Mouse (Mus musculus) kidney, postnatal 0 days (tissue): Measurements from ENCODE around the gene Fam19a1. TPM values are rescaled to one million over a fixed set of nuclear protein-coding genes. Genes with fewer than 3 reads are reported as not detected.

Source experiments
- ATAC-seq: fragments of 200-750 bp; cut with Nextera tagmentation; replicated peaks from 2 replicates; pipeline ENCODE4 v1.8.0; 2017; ENCODE audit warnings: low read depth, moderate number of reproducible peaks, moderate TSS enrichment, moderate library complexity; ENCODE audit not compliant: low FRiP score
- DNase-seq: peaks from one replicate; pipeline ENCODE4 v3.0.0-alpha.2; 2016; ENCODE audit warnings: low spot score
- H3K27ac ChIP-seq: fragments of 300-500 bp; sonication (generic); 2 replicates; pipeline ENCODE4 v1.5.1; 2014; ENCODE audit warnings: mild to moderate bottlenecking
- H3K27me3 ChIP-seq: fragments of 300-500 bp; sonication (generic); 2 replicates; pipeline ENCODE4 v1.6.1; 2014; ENCODE audit warnings: low read length, mixed read lengths; ENCODE audit not compliant: insufficient read depth
- H3K36me3 ChIP-seq: fragments of 300-500 bp; sonication (generic); 2 replicates; pipeline ENCODE4 v1.6.1; 2014; ENCODE audit warnings: low read length, mixed read lengths; ENCODE audit not compliant: insufficient read depth
- H3K4me1 ChIP-seq: fragments of 300-500 bp; sonication (generic); replicated peaks from 2 replicates; pipeline ENCODE4 v1.6.1; 2014; ENCODE audit warnings: antibody characterized with exemption, low read length, mixed read lengths; ENCODE audit not compliant: insufficient read depth
- H3K4me2 ChIP-seq: fragments of 300-500 bp; sonication (generic); 2 replicates; pipeline ENCODE4 v1.6.1; 2014; ENCODE audit warnings: mild to moderate bottlenecking, low read length, moderate library complexity, mixed read lengths
- H3K4me3 ChIP-seq: fragments of 300-500 bp; sonication (generic); replicated peaks from 2 replicates; pipeline ENCODE4 v1.5.1; 2014; ENCODE audit warnings: low read depth, low read length
- H3K9ac ChIP-seq: fragments of 300-500 bp; sonication (generic); 2 replicates; pipeline ENCODE4 v1.6.1; 2014; ENCODE audit warnings: low read depth, low read length
- H3K9me3 ChIP-seq: fragments of 300-500 bp; sonication (generic); replicated peaks from 2 replicates; pipeline ENCODE4 v1.6.1; 2016; ENCODE audit warnings: low read length, inconsistent platforms, mixed read lengths
- CTCF ChIP-seq: IDR thresholded peaks from 2 replicates; pipeline ENCODE4 v1.5.1; 2016; ENCODE audit warnings: antibody characterized with exemption, low read depth, mild to moderate bottlenecking, moderate library complexity
- WGBS: fragments of 180-500 bp; shearing (Covaris S2); extraction: QIAGEN DNeasy Blood & Tissue Kit; methylation state at CpG from one replicate; pipeline ENCODE4 v1.1.7; 2014; 5-methylcytosine and 5-hydroxymethylcytosine counted together
- polyA plus RNA-seq: library from polyadenylated mRNA; unstranded; fragments of >200 nt; fragmentation: Nextera tagmentation; extraction: Ambion mirVana; gene quantifications from 2 replicates; pipeline ENCODE4 v1.2.1, GENCODE M21; 2015

Gene Fam19a1
- polyA plus RNA-seq, 1 experiment from 2014 or later: 3.8 TPM

- 24% methylated on average over 1 of the region's 1 CpGs for WGBS
- H3K4me3 ChIP-seq: no peak overlapping the region; the same call in 1 of the 2 replicates
Observed at GRCm38 (mm10) chr6:96114151-96114550, 1.2 kb downstream of the Fam19a1 start.

GRCm38 (mm10) chr6:96116148-96116533 lies 3.2 kb downstream of the Fam19a1 start:
- no peaks in the 10 kb centered on the region for H3K27me3 ChIP-seq
- WGBS: 3% methylated on average over 6 of the region's 6 CpGs
- peak; percentile 27; the same call in 1 of the 2 replicates for TF ChIP-seq CTCF
- peaks cover 6% of the 10 kb centered on the region for H3K4me1 ChIP-seq
- no peaks in the 10 kb centered on the region for H3K9me3 ChIP-seq
- H3K36me3 ChIP-seq: no peaks in the 10 kb centered on the region
- H3K4me3 ChIP-seq: peak overlapping the region; percentile 74
- H3K27ac ChIP-seq: no peak overlapping the region
- peak overlapping the region; percentile 65 for H3K9ac ChIP-seq
- DNase-seq (peak; percentile 67), ATAC-seq (no peak)
- H3K4me2 ChIP-seq: peak overlapping the region; percentile 94

More at GRCm38 (mm10) chr6:96114151-96114550, 1.2 kb downstream of the Fam19a1 start:
- TF ChIP-seq CTCF: no peak
- DNase-seq (no peak), ATAC-seq (no peak)
- H3K27me3 ChIP-seq: no peaks in the 10 kb centered on the region
- H3K9ac ChIP-seq: no peak overlapping the region
- H3K4me1 ChIP-seq: peaks cover 6% of the 10 kb centered on the region
- peak overlapping the region; percentile 94 for H3K4me2 ChIP-seq
- no peak overlapping the region for H3K27ac ChIP-seq
- H3K36me3 ChIP-seq: no peaks in the 10 kb centered on the region
- H3K9me3 ChIP-seq: no peaks in the 10 kb centered on the region

- Histone ChIP-seq H3K4me3 (peak overlapping the region; percentile 74), H3K36me3 (no peaks in the 10 kb centered on the region), H3K9me3 (no peaks in the 10 kb centered on the region), H3K4me2 (peak overlapping the region; percentile 94), H3K4me1 (peaks cover 6% of the 10 kb centered on the region), H3K27ac (no peak overlapping the region), H3K27me3 (no peaks in the 10 kb centered on the region), H3K9ac (peak overlapping the region; percentile 65)
- peak; percentile 41; the same call in 1 of the 2 replicates for TF ChIP-seq CTCF
- 1% methylated on average over 32 of the region's 32 CpGs for WGBS
- DNase-seq: peak; percentile 67
- ATAC-seq: peak; percentile 70
Observed at GRCm38 (mm10) chr6:96116534-96117272, 3.7 kb downstream of the Fam19a1 start.

GRCm38 (mm10) chr6:96143326-96143725 lies 30.4 kb downstream of the Fam19a1 start:
- WGBS: 85% methylated on average over 1 of the region's 1 CpGs
- TF ChIP-seq CTCF: no peak
- H3K27me3 ChIP-seq: no peaks in the 10 kb centered on the region
- ATAC-seq (no peak), DNase-seq (no peak)
- H3K4me1 ChIP-seq: no peaks in the 10 kb centered on the region
- no peaks in the 10 kb centered on the region for H3K36me3 ChIP-seq
- H3K4me2 ChIP-seq: no peak overlapping the region
- H3K9me3 ChIP-seq: no peaks in the 10 kb centered on the region
- H3K9ac ChIP-seq: no peak overlapping the region
- no peak overlapping the region for H3K4me3 ChIP-seq
- H3K27ac ChIP-seq: no peak overlapping the region

- no peak for DNase-seq
- no peak for ATAC-seq
Observed at GRCm38 (mm10) chr6:96165403-96165802, 52.4 kb downstream of the Fam19a1 start.

GRCm38 (mm10) chr6:96165818-96166379 lies 52.9 kb downstream of the Fam19a1 start, which contains the start of gene 1700123L14Rik:
Gene 1700123L14Rik, minus strand, starts transcription at chr6:96166243.
- 84% methylated on average over 18 of the region's 18 CpGs for WGBS
- no peaks in the 10 kb centered on the region for H3K27me3 ChIP-seq
- no peak for ATAC-seq
- no peak for TF ChIP-seq CTCF
- no peak within 1 kb of the TSS for H3K9ac ChIP-seq
- H3K36me3 ChIP-seq: no peaks in the 10 kb centered on the region
- no peak within 1 kb of the TSS for H3K4me3 ChIP-seq
- no peak for DNase-seq
- H3K27ac ChIP-seq: no peak within 1 kb of the TSS
- H3K4me2 ChIP-seq: no peak within 1 kb of the TSS
- H3K9me3 ChIP-seq: no peaks in the 10 kb centered on the region
- no peaks in the 10 kb centered on the region for H3K4me1 ChIP-seq

More at GRCm38 (mm10) chr6:96165403-96165802, 52.4 kb downstream of the Fam19a1 start:
- Histone ChIP-seq H3K36me3 (no peaks in the 10 kb centered on the region), H3K27ac (no peak overlapping the region), H3K9ac (no peak overlapping the region), H3K27me3 (no peaks in the 10 kb centered on the region), H3K4me3 (no peak overlapping the region), H3K9me3 (no peaks in the 10 kb centered on the region), H3K4me2 (no peak overlapping the region), H3K4me1 (no peaks in the 10 kb centered on the region)
- TF ChIP-seq CTCF: no peak
- 92% methylated on average over 13 of the region's 13 CpGs for WGBS
